Mouse (Mus musculus) leukemia stem cell, adult 10-12 weeks (primary cell): Measurements from ENCODE around the gene Cnnm1. TPM values are rescaled to one million over a fixed set of nuclear protein-coding genes. Genes with fewer than 3 reads are reported as not detected.

Source experiments
- polyA plus RNA-seq: library from polyadenylated mRNA; stranded (reverse); fragments of >175 nt; gene quantifications from 2 replicates; pipeline ENCODE4 v1.2.3, GENCODE M21; 2012; ENCODE audit warnings: low replicate concordance

Cnnm1 gene
- polyA plus RNA-seq: 0.03 TPM in 1 of 2 replicates, not detected in the other

DNA sequence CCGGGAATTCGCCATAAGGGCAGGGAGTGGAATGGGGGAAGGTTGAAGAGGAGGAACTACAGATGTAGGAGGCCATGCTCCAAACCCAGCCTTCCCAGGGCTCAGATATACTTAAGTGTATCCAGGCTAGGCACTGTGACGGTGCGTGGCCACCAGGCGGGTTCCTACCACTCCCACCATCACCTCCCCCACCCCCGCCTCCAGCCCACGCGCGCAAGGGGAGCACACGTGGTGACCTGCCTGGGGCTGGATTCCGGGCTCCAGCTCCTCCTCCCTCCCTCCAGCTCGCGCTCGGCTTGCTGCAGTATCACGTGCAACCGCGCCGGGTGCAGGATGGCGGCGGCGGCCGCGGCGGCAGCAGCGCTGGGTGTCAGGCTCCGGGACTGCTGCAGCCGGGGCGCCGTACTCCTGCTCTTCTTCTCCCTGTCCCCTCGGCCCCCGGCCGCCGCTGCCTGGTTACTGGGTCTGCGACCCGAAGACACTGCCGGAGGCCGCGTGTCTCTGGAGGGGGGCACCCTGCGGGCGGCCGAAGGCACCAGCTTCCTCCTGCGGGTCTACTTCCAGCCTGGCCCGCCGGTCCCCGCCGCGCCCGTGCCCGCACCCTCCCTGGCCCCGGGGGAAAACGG, at the start of gene Cnnm1:
Gene Cnnm1 (plus strand): TSS at position 325 of the 626 bp plus-strand sequence.

DNA sequence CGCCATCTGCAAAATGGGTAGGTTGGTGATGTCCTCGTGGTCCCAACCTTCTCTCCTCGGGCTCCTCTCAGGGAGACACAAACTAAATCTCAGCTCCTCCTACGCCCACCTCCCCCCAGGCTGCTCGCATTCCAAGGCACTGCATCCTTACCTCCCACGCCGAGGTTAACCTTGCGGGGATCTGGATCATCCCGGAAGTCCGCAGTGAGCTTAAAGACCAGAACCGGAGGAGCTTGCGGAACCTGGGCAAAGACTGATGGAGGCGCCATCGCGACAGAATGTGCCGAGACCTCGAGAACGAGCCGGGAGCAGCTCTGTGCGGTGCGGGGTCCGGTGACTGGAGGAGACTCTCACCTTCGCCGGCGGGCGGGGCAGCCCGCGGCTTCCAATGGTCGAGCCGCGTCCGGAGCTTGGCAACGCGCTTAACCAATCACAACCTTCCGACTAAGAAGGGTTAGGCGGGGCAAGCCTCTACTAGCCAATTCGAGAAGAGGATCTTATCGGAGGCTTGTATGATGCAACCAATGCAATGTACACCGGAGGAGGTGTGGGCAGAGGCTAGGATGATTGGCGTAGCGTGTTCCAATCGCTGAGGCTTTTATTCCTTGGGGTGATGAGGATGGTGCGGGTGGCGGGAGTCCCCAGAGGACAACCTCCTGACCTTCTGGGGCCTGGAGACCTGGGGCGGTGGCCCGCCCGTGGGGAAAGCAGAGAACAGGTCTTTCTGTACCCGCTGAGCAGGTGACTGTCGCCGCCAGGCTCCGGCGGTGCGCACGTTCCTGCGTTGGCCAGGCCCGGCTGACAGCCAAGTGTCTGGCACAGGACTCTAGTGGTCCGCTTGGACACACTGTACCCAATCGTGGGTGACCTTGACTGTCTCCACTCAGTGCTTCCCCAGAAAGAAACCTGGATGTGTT, 84.2 kb downstream of the Cnnm1 start, which contains the start of gene Got1:
Gene Got1 (minus strand): TSS at position 419 of the 917 bp plus-strand sequence.

Other genes starting within 250 kb of the Cnnm1 start
- gene Hpse2, start 52.1 kb upstream of the Cnnm1 start, polyA plus RNA-seq: not detected in 2 replicates
- 3.2 and 10.7 TPM in 2 replicates for gene Got1, start 84.2 kb downstream of the Cnnm1 start, polyA plus RNA-seq
- 1.6 and 2.0 TPM in 2 replicates for gene Nkx2-3, start 171.9 kb downstream of the Cnnm1 start, polyA plus RNA-seq
- 31.2 and 33.6 TPM in 2 replicates for gene Slc25a28, start 234.4 kb downstream of the Cnnm1 start, polyA plus RNA-seq
- gene Entpd7, start 249.2 kb downstream of the Cnnm1 start, polyA plus RNA-seq: 1.3 and 2.0 TPM in 2 replicates